Mouse (Mus musculus): ENCODE data around the gene Olfr1390.

DNA sequence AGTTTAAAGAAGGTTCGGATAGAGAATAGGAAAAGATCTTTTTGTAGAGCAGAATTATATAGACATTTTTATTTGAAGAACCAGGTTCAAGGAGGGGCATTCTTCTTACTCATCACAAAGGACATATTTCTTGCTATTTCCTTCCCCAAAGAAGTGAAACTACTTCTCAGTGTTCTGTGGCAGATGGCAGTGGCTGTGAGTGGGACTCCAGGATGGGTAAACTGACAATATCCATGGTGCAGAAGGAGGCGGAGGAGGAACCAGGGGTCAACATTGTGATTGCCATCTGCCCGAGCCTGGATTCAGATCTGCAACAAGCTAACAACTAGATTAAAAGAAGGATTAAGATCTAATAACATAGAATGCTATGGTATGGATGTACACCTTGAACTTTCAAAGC, 8.3 kb upstream of the Olfr1390 start:
- no peak for TF ChIP-seq CTCF (conservative IDR thresholded peaks at IDR 0.05; ENCODE audit: low read length)
- TF ChIP-seq POU5F1 (IDR thresholded peaks at IDR 0.05; ENCODE audit: borderline replicate concordance, low read length): no peak

Data from E14TG2a.4 (cell line).